Mouse (Mus musculus): Measurements from ENCODE around the gene Rnf39. TPM values are rescaled to one million over a fixed set of nuclear protein-coding genes. Genes with fewer than 3 reads are reported as not detected.

The Rnf39 gene
- polyA plus RNA-seq, 1 experiment from 2014 or later: 0.87 TPM

GRCm38 (mm10) chr17:36957999-36958743 lies 15.5 kb downstream of the Rnf39 start, which contains the start of the genes Znrd1 and Znrd1as:
Gene Znrd1 (minus strand): TSS chr17:36958559.
Gene Znrd1as (plus strand): TSS chr17:36958592.
- H3K4me1 ChIP-seq (ENCODE audit: control insufficient read depth, insufficient read depth, low read length): peaks cover 5% of the 10 kb centered on the region; the same call in 1 of the 2 replicates
- no peaks in the 10 kb centered on the region for H3K9me3 ChIP-seq (ENCODE audit: control insufficient read depth, low read depth, low read length)
- no peaks in the 10 kb centered on the region for H3K27me3 ChIP-seq (ENCODE audit: control insufficient read depth, insufficient read depth, low read length)
- peak; percentile 98 for ATAC-seq (ENCODE audit: insufficient number of reproducible peaks, insufficient read depth, low FRiP score, low read depth)
- WGBS: under 1% methylated on average over 46 of the region's 46 CpGs
- peak within 1 kb of the TSS; percentile 68; the same call in 1 of the 2 replicates for H3K27ac ChIP-seq (ENCODE audit: low read length)
- peak within 1 kb of the TSS; percentile 63 for H3K4me2 ChIP-seq (replicated peaks; ENCODE audit: low read depth, low read length)
- peaks cover 12% of the 10 kb centered on the region; the same call in 1 of the 2 replicates for H3K36me3 ChIP-seq (ENCODE audit: control insufficient read depth, insufficient read depth, low read length)
- H3K4me3 ChIP-seq (ENCODE audit: low read depth, low read length): peak within 1 kb of the TSS; percentile 64
- peak within 1 kb of the TSS; percentile 71 for H3K9ac ChIP-seq (replicated peaks; ENCODE audit: low read depth, low read length)

GRCm38 (mm10) chr17:36958884-36959283 lies 16.2 kb downstream of the Rnf39 start:
- H3K27me3 ChIP-seq (ENCODE audit: control insufficient read depth, insufficient read depth, low read length): no peaks in the 10 kb centered on the region
- WGBS: 8% methylated on average over 12 of the region's 12 CpGs
- ATAC-seq (ENCODE audit: insufficient number of reproducible peaks, insufficient read depth, low FRiP score, low read depth): 0 out of 2 replicates have a peak, but pooled peaks have one; percentile 14

GRCm38 (mm10) chr17:36961125-36961524 lies 18.4 kb downstream of the Rnf39 start:
- Histone ChIP-seq H3K4me1 (ENCODE audit: control insufficient read depth, insufficient read depth, low read length) (peaks cover 5% of the 10 kb centered on the region; the same call in 1 of the 2 replicates), H3K4me2 (replicated peaks; ENCODE audit: low read depth, low read length) (no peak overlapping the region), H3K27ac (ENCODE audit: low read length) (no peak overlapping the region), H3K9me3 (ENCODE audit: control insufficient read depth, low read depth, low read length) (no peaks in the 10 kb centered on the region), H3K27me3 (ENCODE audit: control insufficient read depth, insufficient read depth, low read length) (no peaks in the 10 kb centered on the region), H3K36me3 (ENCODE audit: control insufficient read depth, insufficient read depth, low read length) (no peaks in the 10 kb centered on the region; the same call in 1 of the 2 replicates), H3K4me3 (ENCODE audit: low read depth, low read length) (no peak overlapping the region), H3K9ac (replicated peaks; ENCODE audit: low read depth, low read length) (no peak overlapping the region)
- ATAC-seq (ENCODE audit: insufficient number of reproducible peaks, insufficient read depth, low FRiP score, low read depth): no peak
- 37% methylated on average over 1 of the region's 1 CpGs for WGBS

More at GRCm38 (mm10) chr17:36958884-36959283, 16.2 kb downstream of the Rnf39 start:
- Histone ChIP-seq H3K4me2 (replicated peaks; ENCODE audit: low read depth, low read length) (peak overlapping the region; percentile 63), H3K27ac (ENCODE audit: low read length) (no peak overlapping the region), H3K36me3 (ENCODE audit: control insufficient read depth, insufficient read depth, low read length) (peaks cover 9% of the 10 kb centered on the region; the same call in 1 of the 2 replicates), H3K4me1 (ENCODE audit: control insufficient read depth, insufficient read depth, low read length) (peaks cover 5% of the 10 kb centered on the region; the same call in 1 of the 2 replicates), H3K9ac (replicated peaks; ENCODE audit: low read depth, low read length) (peak overlapping the region; percentile 54), H3K4me3 (ENCODE audit: low read depth, low read length) (peak overlapping the region; percentile 64), H3K9me3 (ENCODE audit: control insufficient read depth, low read depth, low read length) (no peaks in the 10 kb centered on the region)

- no peak for ATAC-seq (ENCODE audit: insufficient number of reproducible peaks, insufficient read depth, low FRiP score, low read depth)
- H3K9me3 ChIP-seq (ENCODE audit: control insufficient read depth, low read depth, low read length): no peaks in the 10 kb centered on the region
Observed at GRCm38 (mm10) chr17:36966875-36967274, 24.2 kb downstream of the Rnf39 start.

GRCm38 (mm10) chr17:36970316-36970890 lies 27.7 kb downstream of the Rnf39 start:
- H3K27ac ChIP-seq (ENCODE audit: low read length): no peak overlapping the region
- H3K9ac ChIP-seq (replicated peaks; ENCODE audit: low read depth, low read length): no peak overlapping the region
- H3K4me2 ChIP-seq (replicated peaks; ENCODE audit: low read depth, low read length): no peak overlapping the region
- 75% methylated on average over 14 of the region's 14 CpGs for WGBS
- no peak overlapping the region for H3K4me3 ChIP-seq (ENCODE audit: low read depth, low read length)
- no peaks in the 10 kb centered on the region for H3K36me3 ChIP-seq (ENCODE audit: control insufficient read depth, insufficient read depth, low read length)
- H3K9me3 ChIP-seq (ENCODE audit: control insufficient read depth, low read depth, low read length): no peaks in the 10 kb centered on the region
- no peak for ATAC-seq (ENCODE audit: insufficient number of reproducible peaks, insufficient read depth, low FRiP score, low read depth)
- no peaks in the 10 kb centered on the region for H3K4me1 ChIP-seq (ENCODE audit: control insufficient read depth, insufficient read depth, low read length)
- no peaks in the 10 kb centered on the region for H3K27me3 ChIP-seq (ENCODE audit: control insufficient read depth, insufficient read depth, low read length)

More at GRCm38 (mm10) chr17:36966875-36967274, 24.2 kb downstream of the Rnf39 start:
- no peak overlapping the region for H3K4me2 ChIP-seq (replicated peaks; ENCODE audit: low read depth, low read length)
- no peaks in the 10 kb centered on the region for H3K27me3 ChIP-seq (ENCODE audit: control insufficient read depth, insufficient read depth, low read length)
- no peak overlapping the region for H3K9ac ChIP-seq (replicated peaks; ENCODE audit: low read depth, low read length)
- H3K4me3 ChIP-seq (ENCODE audit: low read depth, low read length): no peak overlapping the region
- H3K27ac ChIP-seq (ENCODE audit: low read length): no peak overlapping the region
- H3K36me3 ChIP-seq (ENCODE audit: control insufficient read depth, insufficient read depth, low read length): no peaks in the 10 kb centered on the region
- H3K4me1 ChIP-seq (ENCODE audit: control insufficient read depth, insufficient read depth, low read length): no peaks in the 10 kb centered on the region
- 81% methylated on average over 1 of the region's 1 CpGs for WGBS

GRCm38 (mm10) chr17:36971172-36971850 lies 28.6 kb downstream of the Rnf39 start:
- Histone ChIP-seq H3K4me2 (replicated peaks; ENCODE audit: low read depth, low read length) (no peak overlapping the region), H3K9me3 (ENCODE audit: control insufficient read depth, low read depth, low read length) (no peaks in the 10 kb centered on the region), H3K27ac (ENCODE audit: low read length) (no peak overlapping the region), H3K4me1 (ENCODE audit: control insufficient read depth, insufficient read depth, low read length) (no peaks in the 10 kb centered on the region), H3K9ac (replicated peaks; ENCODE audit: low read depth, low read length) (no peak overlapping the region), H3K4me3 (ENCODE audit: low read depth, low read length) (no peak overlapping the region), H3K36me3 (ENCODE audit: control insufficient read depth, insufficient read depth, low read length) (no peaks in the 10 kb centered on the region), H3K27me3 (ENCODE audit: control insufficient read depth, insufficient read depth, low read length) (no peaks in the 10 kb centered on the region)
- no peak for ATAC-seq (ENCODE audit: insufficient number of reproducible peaks, insufficient read depth, low FRiP score, low read depth)
- WGBS: 80% methylated on average over 6 of the region's 6 CpGs

- 75% methylated on average over 3 of the region's 3 CpGs for WGBS
- H3K9me3 ChIP-seq (ENCODE audit: control insufficient read depth, low read depth, low read length): no peaks in the 10 kb centered on the region
- no peak for ATAC-seq (ENCODE audit: insufficient number of reproducible peaks, insufficient read depth, low FRiP score, low read depth)
Observed at GRCm38 (mm10) chr17:36972791-36973190, 30.1 kb downstream of the Rnf39 start.

GRCm38 (mm10) chr17:36973271-36973787 lies 30.6 kb downstream of the Rnf39 start:
- no peak overlapping the region for H3K4me2 ChIP-seq (replicated peaks; ENCODE audit: low read depth, low read length)
- H3K4me3 ChIP-seq (ENCODE audit: low read depth, low read length): no peak overlapping the region
- no peak overlapping the region for H3K9ac ChIP-seq (replicated peaks; ENCODE audit: low read depth, low read length)
- H3K4me1 ChIP-seq (ENCODE audit: control insufficient read depth, insufficient read depth, low read length): no peaks in the 10 kb centered on the region
- H3K27me3 ChIP-seq (ENCODE audit: control insufficient read depth, insufficient read depth, low read length): no peaks in the 10 kb centered on the region
- H3K27ac ChIP-seq (ENCODE audit: low read length): no peak overlapping the region
- no peaks in the 10 kb centered on the region for H3K36me3 ChIP-seq (ENCODE audit: control insufficient read depth, insufficient read depth, low read length)
- no peak for ATAC-seq (ENCODE audit: insufficient number of reproducible peaks, insufficient read depth, low FRiP score, low read depth)
- no peaks in the 10 kb centered on the region for H3K9me3 ChIP-seq (ENCODE audit: control insufficient read depth, low read depth, low read length)
- 64% methylated on average over 8 of the region's 8 CpGs for WGBS

More at GRCm38 (mm10) chr17:36972791-36973190, 30.1 kb downstream of the Rnf39 start:
- Histone ChIP-seq H3K36me3 (ENCODE audit: control insufficient read depth, insufficient read depth, low read length) (no peaks in the 10 kb centered on the region), H3K4me1 (ENCODE audit: control insufficient read depth, insufficient read depth, low read length) (no peaks in the 10 kb centered on the region), H3K27me3 (ENCODE audit: control insufficient read depth, insufficient read depth, low read length) (no peaks in the 10 kb centered on the region), H3K4me2 (replicated peaks; ENCODE audit: low read depth, low read length) (no peak overlapping the region), H3K9ac (replicated peaks; ENCODE audit: low read depth, low read length) (no peak overlapping the region), H3K27ac (ENCODE audit: low read length) (no peak overlapping the region), H3K4me3 (ENCODE audit: low read depth, low read length) (no peak overlapping the region)
